Mouse (Mus musculus): ENCODE results near the gene Kcnj12. TPM values are rescaled to one million over a fixed set of nuclear protein-coding genes. Genes with fewer than 3 reads are reported as not detected.

Gene Kcnj12
- total RNA-seq, 4 experiments from 2014 or later = 15.1 to 19.8 (median 15.6) TPM

DNA sequence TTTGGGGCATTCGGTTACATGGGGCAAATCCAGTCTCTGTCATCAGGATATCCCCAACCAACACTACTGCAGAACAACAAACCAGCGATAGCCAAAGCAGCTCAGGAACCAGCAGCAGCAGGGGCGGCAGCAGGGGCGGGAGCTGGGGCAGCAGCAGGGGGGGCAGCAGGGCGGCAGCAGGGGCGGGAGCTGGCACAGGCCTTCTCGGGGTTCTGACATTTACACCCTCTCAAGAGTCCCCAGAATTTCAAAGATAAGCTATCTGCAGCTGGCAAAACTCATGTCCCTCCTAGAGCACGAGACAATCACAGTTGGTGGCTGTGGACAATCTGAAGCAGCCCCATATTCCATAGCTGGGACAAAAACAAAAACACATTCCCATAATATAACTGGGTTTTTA, 28.8 kb downstream of the Kcnj12 start:
- no peak for DNase-seq (ENCODE audit: low spot score in 2 of 2)

- DNase-seq (ENCODE audit: low spot score in 2 of 2) = no peak
These were observed 34.5 kb downstream of the Kcnj12 start for GRCm38 (mm10) chr11:61056871-61057270.

DNA sequence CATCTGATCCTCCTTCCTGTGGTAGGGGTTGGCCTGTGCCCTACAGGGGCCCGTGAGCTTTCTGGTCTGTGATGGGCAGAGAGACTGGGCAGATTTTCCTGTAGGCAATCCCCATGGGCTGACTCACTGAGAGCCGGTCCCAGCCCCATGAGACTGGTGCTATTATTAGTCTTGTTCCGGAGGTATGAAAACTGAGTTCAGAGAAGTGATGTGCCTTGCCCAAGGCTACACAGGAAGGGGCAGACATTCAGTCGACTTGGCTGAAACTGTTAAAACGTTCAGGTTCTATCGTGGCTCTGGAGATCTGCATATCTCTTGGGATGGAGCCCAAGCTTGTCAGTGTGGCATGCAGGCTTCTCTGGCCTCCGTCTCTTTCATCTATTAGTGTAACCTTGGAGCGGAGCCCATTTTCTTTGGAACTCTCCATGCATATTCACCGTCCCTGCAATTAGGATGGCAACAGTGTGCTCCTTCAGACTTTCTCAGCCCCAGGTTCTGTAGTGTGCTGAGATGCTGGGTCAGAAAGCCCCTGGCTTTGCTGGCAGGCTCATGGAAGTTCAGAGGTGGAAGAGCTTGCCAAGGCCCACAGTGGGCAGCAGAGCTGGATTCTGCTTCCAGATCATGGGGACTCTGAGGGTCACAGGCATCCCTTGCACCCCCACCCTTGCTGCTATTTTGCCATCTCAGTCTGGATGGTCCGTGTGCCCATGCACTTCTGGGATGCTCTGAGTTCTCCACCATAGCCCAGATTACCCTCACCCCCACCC, 37.5 kb downstream of the Kcnj12 start:
- no peak for DNase-seq (ENCODE audit: low spot score in 2 of 2)

DNA sequence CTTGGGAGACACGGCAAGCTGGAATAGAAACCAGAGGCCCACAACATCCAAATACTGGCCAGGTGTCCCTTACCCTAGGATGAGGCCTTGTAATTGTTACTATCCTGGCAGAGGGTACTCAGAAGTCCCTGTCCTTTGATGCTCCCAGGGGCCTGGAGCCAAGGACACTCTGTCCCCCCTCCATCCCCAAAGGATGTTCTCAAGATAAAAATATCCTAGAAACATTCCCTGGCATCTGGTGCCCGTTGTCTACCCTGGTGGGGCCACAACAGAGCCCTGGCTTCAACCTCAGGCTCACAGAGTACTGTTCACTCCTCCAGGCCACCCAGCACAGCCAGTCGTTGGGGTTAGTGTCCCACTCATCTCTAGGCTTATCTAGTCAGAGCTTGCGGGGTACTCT, 38.3 kb downstream of the Kcnj12 start:
- no peak for DNase-seq (ENCODE audit: low spot score in 2 of 2)

DNA sequence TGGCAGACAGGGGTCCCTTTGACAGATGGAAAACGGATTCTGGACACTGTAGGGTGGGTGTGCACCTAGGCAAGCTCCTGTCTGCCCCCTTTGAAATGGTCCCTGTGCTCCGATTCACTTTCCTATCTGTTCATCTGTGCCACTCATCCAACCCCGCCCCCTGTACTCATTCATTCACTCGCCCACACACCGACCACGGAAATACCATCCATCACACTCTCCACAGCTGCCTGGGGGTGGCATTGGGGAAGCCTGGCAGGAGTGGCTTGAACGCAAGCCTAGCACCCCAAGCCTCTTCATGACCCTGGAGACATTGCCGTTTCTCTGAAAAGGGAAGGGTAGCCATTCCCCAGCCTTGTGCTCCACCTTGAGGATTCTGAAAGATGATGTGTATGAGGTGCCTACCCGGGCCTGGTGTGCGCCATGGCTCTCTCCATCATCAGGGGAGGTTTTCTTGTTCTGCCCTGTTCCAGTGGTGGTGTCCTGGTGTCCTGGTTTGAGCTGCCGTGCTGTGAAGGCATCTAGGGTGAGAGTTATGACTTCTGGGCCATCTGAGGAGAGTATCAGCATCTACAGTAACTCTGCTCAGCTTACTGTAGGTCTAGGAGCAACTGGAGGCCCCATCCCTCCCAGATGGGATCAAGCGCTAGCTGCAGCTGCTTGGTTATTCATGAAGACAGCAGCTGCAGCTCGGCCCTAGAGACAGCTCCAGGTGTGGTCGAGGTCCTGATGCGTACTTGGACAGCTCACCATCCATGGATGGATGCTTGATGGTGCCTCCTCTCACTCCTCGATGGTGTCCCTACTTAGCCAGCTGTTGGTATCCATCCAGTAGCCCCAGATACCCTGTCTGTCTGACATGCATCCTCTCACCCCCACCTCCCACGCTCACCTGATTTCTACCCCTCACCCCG, 40.4 kb downstream of the Kcnj12 start:
- no peak for DNase-seq (ENCODE audit: low spot score in 2 of 2)

GRCm38 (mm10) chr11:61063503-61063902, 41.1 kb downstream of the Kcnj12 start:
- DNase-seq (ENCODE audit: low spot score in 2 of 2) = peak in 1 of 2 experiments; percentile 76

- DNase-seq (ENCODE audit: low spot score in 2 of 2) = no peak
These were observed 43.3 kb downstream of the Kcnj12 start for GRCm38 (mm10) chr11:61065620-61066019.

DNA sequence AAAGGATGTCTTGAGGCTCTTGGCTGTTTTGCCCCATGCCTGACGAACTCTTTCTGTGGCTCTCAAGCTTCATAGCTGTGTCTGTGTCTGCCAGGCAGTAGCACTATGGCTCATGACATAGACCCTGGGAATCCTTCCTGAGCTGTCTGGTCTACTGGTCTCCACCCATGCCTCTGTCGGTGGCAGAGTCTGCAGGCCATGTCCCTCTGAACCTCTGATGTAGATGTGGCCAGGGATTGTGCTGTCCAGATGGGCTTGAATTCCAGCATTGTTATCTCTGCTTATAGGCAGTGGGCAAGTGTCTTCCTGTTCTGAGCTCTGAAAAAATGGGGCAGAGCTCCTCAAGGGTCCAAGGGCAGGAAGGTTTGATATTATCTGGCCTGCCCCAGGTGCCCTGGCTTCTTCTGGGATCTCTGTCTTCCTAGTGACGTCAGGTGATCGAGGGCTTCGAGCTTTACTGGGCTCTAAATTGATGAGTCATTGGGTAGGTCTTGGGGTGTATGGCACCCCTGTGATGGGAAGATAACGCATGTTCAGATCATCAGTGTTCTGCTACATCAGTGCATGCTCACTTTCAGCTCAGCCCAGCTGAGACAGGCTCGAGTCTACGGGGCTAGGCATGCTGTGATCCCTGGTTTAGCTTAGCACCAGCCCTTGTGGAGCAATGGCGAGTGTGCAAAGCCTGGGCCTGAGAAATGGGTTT, 44.9 kb downstream of the Kcnj12 start:
- DNase-seq (ENCODE audit: low spot score in 2 of 2) = no peak

GRCm38 (mm10) chr11:61068866-61069265, 46.5 kb downstream of the Kcnj12 start:
- peak; percentile 34 to 85 for DNase-seq (ENCODE audit: low spot score in 2 of 2)

- DNase-seq (ENCODE audit: low spot score in 2 of 2) = no peak
These were observed 47.3 kb downstream of the Kcnj12 start for GRCm38 (mm10) chr11:61069645-61070044.

DNA sequence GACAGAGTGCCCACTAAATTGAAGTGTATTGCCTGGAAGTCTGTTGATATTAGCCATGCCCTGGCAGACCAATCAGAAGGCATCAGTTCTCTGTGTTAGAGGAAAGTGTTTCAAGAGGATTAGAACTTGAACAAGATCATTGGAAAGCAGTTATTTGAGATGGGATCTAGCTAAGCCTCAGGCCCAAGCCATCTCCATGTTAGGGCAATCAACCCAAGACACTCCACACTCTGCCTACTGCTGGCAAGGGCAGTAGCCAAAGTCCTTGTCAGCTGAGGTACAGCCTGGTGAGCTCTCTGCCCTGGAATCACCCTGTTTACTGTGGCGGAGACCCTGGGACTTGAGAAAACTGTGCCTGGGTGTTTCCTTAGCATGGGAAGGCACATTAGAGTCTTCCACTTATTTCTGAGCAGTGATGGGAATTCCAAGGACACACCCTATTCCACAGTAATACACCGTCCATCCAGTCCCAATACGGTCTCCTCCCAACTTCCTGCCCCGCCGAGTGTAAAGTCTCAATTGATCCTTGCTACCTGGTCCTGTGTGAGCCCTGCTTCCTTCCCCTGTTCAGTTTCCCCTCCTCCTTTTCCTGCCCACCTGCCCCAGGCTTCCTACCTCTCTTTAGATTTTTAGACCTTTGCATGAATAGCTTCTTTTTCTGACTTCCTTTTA, 52.4 kb downstream of the Kcnj12 start:
- DNase-seq (ENCODE audit: low spot score in 2 of 2) = no peak

DNA sequence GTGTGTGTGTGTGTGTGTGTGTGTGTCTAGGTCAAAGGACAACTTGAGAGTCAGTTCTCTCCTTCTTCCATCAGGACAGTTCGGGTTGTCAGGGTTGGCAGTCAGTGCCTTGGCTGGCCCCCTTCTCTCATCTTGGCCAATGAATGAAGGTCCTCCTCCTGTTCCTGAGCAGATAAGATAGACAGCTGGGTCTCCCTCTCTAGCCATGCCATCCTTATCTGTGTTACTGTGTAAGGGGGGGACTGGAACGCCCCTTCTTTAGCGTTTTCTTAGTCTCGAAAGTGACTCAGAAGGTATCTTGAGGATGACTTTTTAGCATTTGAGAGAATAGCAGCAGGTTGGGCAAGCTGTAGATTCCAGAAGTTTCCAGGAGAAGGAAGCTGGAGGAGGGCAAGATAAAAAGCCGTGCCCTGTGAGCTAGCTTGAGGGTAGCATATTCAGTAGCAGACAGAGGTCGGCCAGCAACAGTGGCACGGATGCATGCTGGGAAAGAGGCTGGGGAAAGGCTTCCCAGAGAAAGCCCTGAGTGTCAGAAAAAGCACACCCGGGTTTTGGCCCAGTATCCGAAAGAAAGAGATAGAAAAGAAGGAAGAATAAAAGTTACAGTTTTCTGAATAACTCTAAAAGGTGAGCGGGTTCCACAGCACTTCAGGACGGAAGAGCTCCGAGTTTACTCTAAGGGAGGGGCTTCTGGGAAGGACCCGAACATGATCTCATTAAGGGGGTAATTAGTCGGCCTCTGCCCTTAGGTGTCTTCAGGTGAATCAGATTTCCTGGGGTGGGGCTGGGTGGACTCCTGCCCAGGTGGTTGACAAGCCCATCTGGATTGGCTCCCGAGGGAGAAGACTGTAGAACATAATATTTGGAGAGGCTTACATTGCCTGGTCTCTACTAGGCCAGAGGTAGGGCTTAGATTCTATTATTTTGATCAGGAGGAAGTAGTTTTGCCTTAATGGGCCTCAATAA, 53.3 kb downstream of the Kcnj12 start:
- DNase-seq (ENCODE audit: low spot score in 2 of 2) = no peak

- no peak for DNase-seq (ENCODE audit: low spot score in 2 of 2)
These were observed 59.3 kb downstream of the Kcnj12 start for GRCm38 (mm10) chr11:61081624-61082023.

GRCm38 (mm10) chr11:61090195-61090594, 67.8 kb downstream of the Kcnj12 start:
- no peak for DNase-seq (ENCODE audit: low spot score in 2 of 2)

- no peak for DNase-seq (ENCODE audit: low spot score in 2 of 2)
These were observed 68.8 kb downstream of the Kcnj12 start for GRCm38 (mm10) chr11:61091192-61091591.

DNA sequence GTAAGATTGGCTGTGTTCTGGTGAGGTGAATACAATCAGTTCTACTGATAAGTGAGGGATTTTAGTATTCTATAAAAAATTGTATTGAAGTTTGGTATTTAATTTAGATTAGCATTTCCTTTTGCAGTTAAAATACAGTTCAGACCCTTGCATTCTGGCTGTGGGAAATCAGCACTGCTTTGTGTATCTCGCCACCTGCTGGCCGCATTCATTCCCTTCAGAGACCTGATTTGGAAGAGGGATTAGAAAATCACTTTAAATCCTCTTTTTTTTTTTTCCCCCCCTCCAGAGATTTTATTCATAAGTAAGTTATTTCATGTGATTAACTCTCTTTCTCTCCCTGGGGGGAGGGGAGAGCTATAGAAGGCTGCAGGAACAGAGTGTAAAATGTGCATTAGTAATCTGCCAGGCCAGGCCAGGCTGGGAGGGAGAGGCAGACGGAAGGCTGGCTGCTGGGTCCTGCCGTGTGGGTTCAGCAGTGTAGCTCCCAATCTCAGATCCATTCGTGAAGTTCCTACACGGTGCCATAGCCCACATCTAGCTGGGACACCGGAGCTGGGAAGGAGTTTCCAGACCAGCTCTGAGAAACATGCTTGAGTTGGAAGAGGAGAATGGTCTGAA, 69.4 kb downstream of the Kcnj12 start:
- DNase-seq (ENCODE audit: low spot score in 2 of 2) = peak in 1 of 2 experiments; percentile 58

DNA sequence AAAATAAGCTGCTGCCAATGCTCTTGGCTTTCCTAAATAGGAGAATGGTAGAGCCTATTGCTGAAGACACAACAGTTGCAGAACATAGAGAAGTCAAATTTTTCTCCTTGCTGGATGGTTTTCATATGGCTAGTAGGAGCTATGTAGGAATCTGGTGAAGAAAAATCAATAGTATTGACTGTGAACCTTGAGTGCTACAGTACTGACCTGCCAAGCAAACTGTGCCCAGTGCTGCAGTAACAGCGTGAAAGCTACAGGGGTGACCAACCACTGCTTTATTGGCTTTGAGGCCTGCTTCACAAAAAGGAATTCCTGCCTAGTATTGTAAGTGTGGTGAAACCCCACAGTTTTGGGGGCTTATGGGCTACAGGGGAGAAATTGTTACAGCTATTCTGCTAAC, 75.7 kb downstream of the Kcnj12 start:
- DNase-seq (ENCODE audit: low spot score in 2 of 2) = no peak

DNA sequence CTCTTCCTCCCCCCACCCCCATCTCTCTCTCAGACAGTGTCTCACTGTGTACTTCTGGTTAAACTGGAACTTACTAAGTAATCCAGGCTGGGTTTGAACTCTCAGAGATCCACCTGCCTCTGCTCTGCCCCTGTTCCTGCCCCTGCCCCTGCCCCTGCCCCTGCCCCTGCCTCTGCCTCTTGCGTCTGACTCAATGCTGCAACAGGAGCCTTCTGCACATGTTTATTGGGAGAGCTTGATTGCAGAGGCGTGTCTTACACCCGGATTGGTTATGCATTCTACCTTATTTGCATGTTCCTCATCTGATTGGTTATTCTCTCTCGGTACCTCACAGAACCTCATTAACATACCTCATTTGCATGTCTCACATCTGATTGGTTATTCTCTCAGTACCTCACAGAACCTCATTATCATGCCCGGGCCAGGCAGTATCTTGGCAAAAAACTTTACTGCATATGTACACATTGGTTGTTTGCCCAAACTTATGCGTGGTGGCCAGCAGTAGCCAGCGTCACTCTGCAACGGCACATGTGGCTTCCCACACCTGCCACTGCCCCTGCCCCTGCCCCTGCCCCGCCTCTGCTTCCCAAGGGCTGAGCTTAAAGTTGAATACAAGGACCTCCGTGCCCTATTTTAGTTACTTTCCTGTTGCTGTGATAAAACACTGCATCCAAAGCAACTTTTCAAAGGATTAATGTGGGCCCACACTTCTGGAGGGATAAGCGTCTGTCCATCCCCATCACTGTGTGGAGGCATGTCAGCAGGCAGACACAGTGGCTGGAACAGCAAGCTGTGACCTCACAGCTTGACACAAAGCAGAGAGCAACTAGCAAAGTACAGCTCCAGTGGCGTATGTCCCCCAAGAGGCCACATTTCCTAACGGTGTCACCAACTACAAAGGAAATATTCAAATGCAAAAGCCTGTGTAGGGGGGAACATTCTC, 80.3 kb downstream of the Kcnj12 start:
- no peak for DNase-seq (ENCODE audit: low spot score in 2 of 2)

All from left cerebral cortex, adult 8-10 months (tissue).